Mouse (Mus musculus) hindlimb bud, embryonic 11.5 days (tissue): ENCODE results near the gene Fosb.
A peak's percentile ranks its signal among the peaks of the same experiment; 100 is the strongest.

ENCODE experiments used
- DNase-seq: peaks from one replicate; pipeline ENCODE4 v3.0.0-alpha.2; 2012; ENCODE audit warnings: low read depth, low spot score; ENCODE audit errors: extremely low spot score

Fosb gene

GRCm38 (mm10) chr7:19307739-19308453, 2.0 kb downstream of the Fosb start:
- DNase-seq = no peak

DNA sequence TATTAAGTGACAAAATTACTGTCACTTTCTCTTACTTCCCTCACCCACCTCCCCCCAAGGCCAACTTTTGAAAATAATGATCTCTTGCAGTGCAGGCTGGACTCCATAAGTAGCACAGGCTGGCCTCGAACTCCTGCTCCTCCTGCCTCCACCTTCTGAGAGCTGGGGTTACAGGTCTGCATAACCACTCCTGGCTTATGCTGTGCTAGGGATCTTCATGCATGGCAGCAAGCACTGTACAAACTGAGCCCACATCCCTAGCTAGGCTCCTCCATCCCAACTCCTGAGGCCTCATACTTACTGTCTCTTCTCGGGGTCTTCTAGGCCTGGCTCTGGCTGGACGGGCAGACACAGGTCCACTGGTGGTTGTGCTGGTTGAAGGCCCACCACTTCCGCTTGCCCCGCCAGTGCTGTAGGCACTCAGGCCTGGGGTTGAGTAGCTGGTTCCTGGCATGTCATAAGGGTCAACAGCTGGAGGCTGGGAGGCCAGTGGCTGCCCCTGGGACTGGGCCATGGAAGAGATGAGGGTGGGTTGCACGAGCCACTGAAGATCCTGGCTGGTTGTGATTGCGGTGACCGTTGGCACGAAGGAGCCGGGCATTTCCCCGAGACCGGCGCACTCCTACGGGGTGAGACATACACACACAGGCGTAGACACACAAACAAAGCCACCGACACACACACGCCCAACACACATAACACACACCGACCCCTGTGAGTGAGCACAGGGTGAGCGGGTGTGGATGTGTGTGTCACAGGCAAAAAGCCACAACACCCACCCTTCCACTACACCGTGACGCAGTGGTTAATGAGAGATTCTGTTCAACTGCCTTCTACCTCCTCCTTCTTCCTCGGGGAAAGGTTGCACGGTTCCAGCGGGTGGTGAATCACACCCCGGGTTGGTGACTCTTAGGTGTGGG, 2.8 kb downstream of the Fosb start:
- DNase-seq = no peak

- DNase-seq = no peak
Measured at GRCm38 (mm10) chr7:19305796-19306765, 3.8 kb downstream of the Fosb start.

GRCm38 (mm10) chr7:19305413-19305735, 4.5 kb downstream of the Fosb start:
- no peak for DNase-seq

- no peak for DNase-seq
Measured at GRCm38 (mm10) chr7:19304501-19305412, 5.1 kb downstream of the Fosb start.

- no peak for DNase-seq
Measured at GRCm38 (mm10) chr7:19303770-19304169, 6.1 kb downstream of the Fosb start.

DNA sequence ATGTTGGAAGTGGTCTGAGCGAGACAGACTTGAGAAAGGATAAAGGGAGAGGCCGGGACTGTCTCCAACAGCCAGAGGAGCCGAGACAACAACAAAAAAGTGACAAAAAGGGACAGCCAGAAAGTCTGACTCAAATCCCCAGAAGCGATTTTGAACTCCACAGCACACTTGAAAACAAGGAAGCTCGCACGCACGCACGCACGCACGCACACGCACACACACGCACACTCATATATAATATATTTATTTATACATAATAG, 6.9 kb downstream of the Fosb start:
- DNase-seq = no peak

DNA sequence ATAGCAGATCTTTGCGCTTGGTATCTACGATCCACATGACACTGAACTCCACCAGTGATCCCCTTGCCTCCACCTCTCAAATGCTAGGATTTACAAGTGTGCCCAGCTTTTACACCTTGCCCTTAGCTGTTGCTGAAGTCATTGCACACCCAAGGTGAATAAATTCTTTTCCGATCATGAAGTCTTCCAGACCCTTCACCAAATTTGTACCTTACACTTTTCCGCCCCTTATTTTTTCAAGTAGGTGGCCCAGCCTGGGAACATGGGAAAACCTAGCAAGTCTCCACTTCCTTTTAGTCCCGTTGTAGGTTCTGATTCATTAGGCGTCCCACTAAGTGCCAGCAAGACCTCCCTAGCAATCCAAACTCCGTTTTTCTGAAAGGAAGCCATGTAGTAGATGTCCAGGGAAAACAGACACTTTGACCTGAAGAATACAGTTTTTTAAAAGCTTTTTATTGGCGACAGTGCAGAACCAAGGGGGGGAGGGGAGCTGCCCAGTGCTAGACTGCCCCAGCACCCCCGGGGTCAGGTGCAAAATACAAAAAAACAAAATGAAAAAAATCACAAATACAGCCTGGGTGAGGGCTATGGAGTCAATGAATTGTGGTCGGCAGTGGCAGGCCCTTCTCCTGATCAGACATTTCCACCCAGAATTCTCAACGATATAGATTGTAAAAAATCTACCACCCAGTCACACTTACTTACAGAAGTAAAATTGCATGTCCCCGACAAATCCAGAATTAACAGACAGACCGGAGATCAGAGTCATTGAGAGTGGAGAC, 7.4 kb downstream of the Fosb start:
- DNase-seq = no peak

DNA sequence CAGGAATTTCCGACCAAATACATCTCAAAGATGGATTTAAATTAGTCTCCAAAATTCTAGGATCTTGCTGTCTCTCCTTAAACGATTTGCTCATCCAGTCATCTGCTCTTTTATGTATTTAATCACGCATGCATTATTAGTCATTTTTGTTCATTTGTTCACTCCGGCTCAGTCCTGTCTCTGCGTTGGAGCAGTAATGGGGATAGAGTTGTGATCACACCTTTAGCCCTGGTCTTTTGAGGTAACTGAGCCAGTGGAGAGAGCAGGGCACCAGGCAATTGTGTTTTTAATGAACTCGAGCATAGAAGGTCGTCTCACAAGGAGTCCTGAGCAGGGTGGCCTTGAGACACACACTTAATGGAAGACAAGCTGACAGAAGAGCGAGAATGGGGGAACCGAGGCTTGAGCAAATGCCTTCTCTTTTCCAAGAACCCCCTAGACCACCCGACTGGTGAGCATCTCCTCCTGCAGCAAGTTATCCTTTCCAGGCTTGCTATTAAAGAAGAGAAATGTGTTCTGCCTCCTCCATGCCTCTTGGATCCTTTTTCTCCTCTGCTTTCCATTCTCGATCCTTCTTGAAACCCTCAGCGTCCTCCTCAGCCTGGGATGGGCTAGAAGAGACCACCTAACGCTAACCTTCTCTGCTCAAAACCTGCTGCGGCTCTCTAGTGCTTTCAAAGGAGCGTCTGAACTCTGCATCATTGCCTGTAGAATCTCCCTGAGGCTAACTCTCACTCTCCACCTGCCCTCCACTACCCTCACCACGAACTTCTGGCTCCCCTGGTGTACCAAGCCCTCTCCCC, 8.2 kb downstream of the Fosb start:
- no peak for DNase-seq

DNA sequence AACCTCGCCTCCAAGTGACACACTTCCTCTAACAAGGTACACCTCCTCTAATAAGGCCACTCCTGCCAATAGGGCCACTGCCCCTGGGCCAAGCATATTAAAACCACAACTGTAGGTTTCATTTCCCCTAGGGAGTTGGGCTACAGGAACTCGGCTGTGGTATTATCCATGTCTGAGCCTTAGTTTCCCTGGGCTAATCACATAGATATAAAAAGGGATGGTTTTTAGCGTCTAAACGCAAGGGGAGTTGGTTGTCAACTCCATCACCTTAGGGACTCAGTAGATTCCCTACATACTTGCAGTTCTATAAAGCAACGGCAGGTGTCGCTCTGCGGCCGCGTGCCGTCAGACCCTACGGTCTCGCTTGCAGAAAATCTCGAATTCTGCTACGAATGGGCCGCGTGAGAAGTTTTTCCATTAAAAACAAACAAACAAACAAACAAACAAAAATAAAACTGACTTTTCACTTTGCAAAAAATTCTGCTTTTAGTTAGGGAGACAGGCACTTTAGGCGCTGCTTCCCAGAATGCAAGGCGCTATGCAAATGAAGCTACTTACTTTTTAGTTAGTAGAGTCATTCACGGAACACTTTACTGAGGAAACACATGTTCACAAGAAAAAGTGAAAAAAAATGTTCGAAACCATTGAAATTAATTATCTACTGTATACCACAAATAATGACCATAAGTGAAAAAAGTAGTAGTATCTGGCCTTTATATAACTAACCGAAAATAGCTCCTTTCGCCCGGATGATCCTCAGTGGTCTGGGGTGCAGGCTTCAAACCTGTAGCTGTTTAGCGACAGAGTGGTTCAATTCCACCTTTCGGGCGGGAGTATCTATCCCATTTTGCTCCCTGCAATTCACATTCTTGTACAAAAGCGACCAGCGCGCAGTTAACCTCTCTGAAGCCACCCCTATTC, 9.1 kb downstream of the Fosb start:
- peak; percentile 84 for DNase-seq

GRCm38 (mm10) chr7:19299194-19299593, 10.7 kb downstream of the Fosb start:
- DNase-seq = no peak

DNA sequence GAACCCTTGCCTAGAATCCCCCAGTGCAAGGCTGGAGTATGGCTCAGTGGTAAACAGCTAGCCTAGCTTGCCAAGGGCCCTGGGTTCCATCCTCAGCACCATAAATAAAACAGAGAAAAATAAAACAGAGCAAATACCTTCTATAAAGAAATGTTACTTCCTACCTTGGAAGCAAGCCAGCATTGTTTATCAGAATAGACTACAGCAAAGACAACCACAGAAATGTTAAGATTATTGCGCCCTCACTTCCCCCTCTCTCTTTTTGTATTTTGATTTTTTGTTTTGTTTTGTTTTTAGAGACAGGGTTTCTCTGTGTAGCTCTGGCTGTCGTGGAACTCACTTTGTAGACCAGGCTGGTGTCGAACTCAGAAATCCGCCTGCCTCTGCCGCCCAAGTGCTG, 12.1 kb downstream of the Fosb start:
- DNase-seq = no peak

GRCm38 (mm10) chr7:19297034-19297433, 12.8 kb downstream of the Fosb start:
- DNase-seq = no peak

DNA sequence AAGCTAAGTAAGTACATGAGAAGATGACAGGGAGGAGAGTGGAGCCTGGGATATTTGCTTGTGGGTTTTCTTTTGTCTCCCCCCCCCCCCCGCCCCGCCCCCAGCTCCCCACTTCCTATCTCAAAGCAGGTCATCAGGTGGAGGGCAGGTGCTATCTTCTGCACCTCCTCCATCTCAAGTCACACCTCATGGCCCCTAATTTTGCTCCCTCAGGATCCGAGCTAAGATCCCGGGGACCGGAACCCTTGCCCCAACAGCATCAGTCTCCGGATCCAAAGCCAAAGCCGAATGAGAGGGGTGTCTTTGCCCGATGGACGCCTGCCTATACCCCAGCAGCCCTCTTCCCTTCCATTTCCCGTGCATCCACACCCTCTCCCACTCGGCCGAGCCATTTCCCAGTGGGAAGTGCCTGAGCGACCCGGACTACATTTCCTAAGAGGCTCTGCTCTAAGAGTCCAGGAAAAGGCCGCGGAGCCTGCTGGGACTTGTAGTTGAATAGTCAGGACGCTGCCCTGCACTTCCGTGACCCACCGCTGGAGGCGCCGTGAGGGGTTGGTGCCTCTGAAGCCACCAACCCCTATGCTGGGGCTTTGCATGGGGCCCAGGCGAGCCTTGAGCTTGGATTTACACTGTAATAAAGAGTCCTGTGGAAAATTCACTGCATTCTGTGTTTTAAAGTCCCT, 14.2 kb downstream of the Fosb start:
- DNase-seq = peak; percentile 80

- DNase-seq = no peak
Measured at GRCm38 (mm10) chr7:19290969-19291596, 18.8 kb downstream of the Fosb start.

DNA sequence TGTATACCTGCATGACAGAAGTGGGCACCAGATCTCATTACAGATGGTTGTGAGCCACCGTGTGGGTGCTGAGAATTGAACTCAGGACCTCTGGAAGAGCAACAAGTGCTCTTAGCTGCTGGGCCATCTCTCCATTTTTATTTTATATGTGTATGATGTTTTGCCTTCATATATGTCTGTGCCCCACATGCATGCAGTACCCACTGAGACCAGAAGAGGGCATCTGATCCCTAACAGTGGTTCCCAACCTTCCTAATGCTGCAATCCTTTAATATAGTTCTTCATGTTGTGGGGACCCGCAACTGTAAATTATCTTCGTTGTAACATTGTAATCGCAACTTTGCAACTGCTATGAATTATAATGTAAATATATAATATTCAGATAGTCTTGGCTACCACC, 25.1 kb downstream of the Fosb start:
- DNase-seq = no peak

- DNase-seq = no peak
Measured at GRCm38 (mm10) chr7:19283406-19283804, 26.4 kb downstream of the Fosb start.
